Mouse (Mus musculus): ENCODE measurements around the gene Parp4. TPM values are rescaled to one million over a fixed set of nuclear protein-coding genes. Genes with fewer than 3 reads are reported as not detected.

The Parp4 gene
- total RNA-seq, 1 experiment from 2014 or later, result 10.6 TPM

- no peak for ATAC-seq (replicated peaks in 1 of 2; ENCODE audit: insufficient read depth in 1 of 2, low FRiP score in 2 of 2, low TSS enrichment in 1 of 2, low read depth in 1 of 2, poor library complexity in 2 of 2, severe bottlenecking in 2 of 2)
Measured at GRCm38 (mm10) chr14:56689766-56690165, 114.3 kb downstream of the Parp4 start.

GRCm38 (mm10) chr14:56695495-56695894, 120.1 kb downstream of the Parp4 start:
- ATAC-seq (replicated peaks in 1 of 2; ENCODE audit: insufficient read depth in 1 of 2, low FRiP score in 2 of 2, low TSS enrichment in 1 of 2, low read depth in 1 of 2, poor library complexity in 2 of 2, severe bottlenecking in 2 of 2), result no peak

- ATAC-seq (replicated peaks in 1 of 2; ENCODE audit: insufficient read depth in 1 of 2, low FRiP score in 2 of 2, low TSS enrichment in 1 of 2, low read depth in 1 of 2, poor library complexity in 2 of 2, severe bottlenecking in 2 of 2), result no peak
Measured at GRCm38 (mm10) chr14:56697836-56698235, 122.4 kb downstream of the Parp4 start.

- ATAC-seq (replicated peaks in 1 of 2; ENCODE audit: insufficient read depth in 1 of 2, low FRiP score in 2 of 2, low TSS enrichment in 1 of 2, low read depth in 1 of 2, poor library complexity in 2 of 2, severe bottlenecking in 2 of 2), result no peak
Measured at GRCm38 (mm10) chr14:56702644-56703043, 127.2 kb downstream of the Parp4 start.

- ATAC-seq (replicated peaks in 1 of 2; ENCODE audit: insufficient read depth in 1 of 2, low FRiP score in 2 of 2, low TSS enrichment in 1 of 2, low read depth in 1 of 2, poor library complexity in 2 of 2, severe bottlenecking in 2 of 2), result no peak
Measured at GRCm38 (mm10) chr14:56705687-56706086, 130.3 kb downstream of the Parp4 start.

Other genes with a start within 250 kb of the Parp4 start
- gene Atp12a, start 210.6 kb upstream of the Parp4 start, total RNA-seq (2017), result not detected in 2 replicates
- 3.7 and 5.3 TPM in 2 replicates for gene Rnf17, start 173.0 kb upstream of the Parp4 start, total RNA-seq (2017)
- 30.7 and 38.0 TPM in 2 replicates for gene Cenpj, start 194 bp upstream of the Parp4 start, total RNA-seq (2017)
- 34.6 and 47.8 TPM in 2 replicates for gene Mphosph8, start 92.6 kb downstream of the Parp4 start, total RNA-seq (2017)
- gene Pspc1, start 202.7 kb downstream of the Parp4 start, total RNA-seq (2017), result 143 TPM in 2 replicates
- gene Zmym5, start 236.1 kb downstream of the Parp4 start, total RNA-seq (2017), result 33.0 and 35.3 TPM in 2 replicates